Mouse (Mus musculus) ES-E14 (cell line): ENCODE measurements around the gene Adamts17. TPM values are rescaled to one million over a fixed set of nuclear protein-coding genes. Genes with fewer than 3 reads are reported as not detected.

ENCODE experiments used
- DNase-seq: peaks from one replicate; pipeline ENCODE4 v3.0.0-alpha.2; 2013; ENCODE audit warnings: low read depth, low spot score
- H3K27ac ChIP-seq: 2 replicates; pipeline ENCODE4 v1.5.1; 2012; ENCODE audit warnings: low read depth, mild to moderate bottlenecking, low read length, moderate library complexity, mixed read lengths; ENCODE audit not compliant: poor library complexity, insufficient read depth, severe bottlenecking
- H3K36me3 ChIP-seq: 2 replicates; pipeline ENCODE4 v1.6.1; 2012; ENCODE audit warnings: mild to moderate bottlenecking, low read length, moderate library complexity, mixed read lengths; ENCODE audit not compliant: control insufficient read depth, poor library complexity, insufficient read depth, severe bottlenecking
- H3K4me1 ChIP-seq, 2 experiments: fragments of 150-350 bp in 1 of 2; sonication (generic) in 1 of 2; 2 replicates each; pipeline ENCODE4 v1.6.1; 2012; ENCODE audit warnings: low read length in 2 of 2, mild to moderate bottlenecking in 1 of 2, mixed read lengths in 1 of 2; ENCODE audit not compliant: control insufficient read depth in 2 of 2, insufficient read depth in 2 of 2, poor library complexity in 1 of 2
- H3K4me3 ChIP-seq, 2 experiments: fragments of 150-350 bp in 1 of 2; sonication (generic) in 1 of 2; 2 replicates each; pipeline ENCODE4 v1.5.1; 2012; ENCODE audit warnings: low read length in 2 of 2, low read depth in 1 of 2, mild to moderate bottlenecking in 1 of 2, mixed read lengths in 1 of 2; ENCODE audit not compliant: insufficient read depth in 1 of 2, poor library complexity in 1 of 2, severe bottlenecking in 1 of 2
- H3K9ac ChIP-seq: 2 replicates; pipeline ENCODE4 v1.6.1; 2012; ENCODE audit warnings: low read depth, mild to moderate bottlenecking, low read length, mixed read lengths; ENCODE audit not compliant: poor library complexity, insufficient read depth, severe bottlenecking
- H3K9me3 ChIP-seq: fragments of 150-350 bp; sonication (generic); 2 replicates; pipeline ENCODE4 v1.6.1; 2012; ENCODE audit warnings: low read depth, mild to moderate bottlenecking, low read length; ENCODE audit not compliant: control insufficient read depth, insufficient read depth
- HCFC1 ChIP-seq: IDR thresholded peaks from 2 replicates; pipeline ENCODE4 v1.6.1; 2012; ENCODE audit warnings: low read length, inconsistent platforms, borderline replicate concordance; ENCODE audit not compliant: insufficient read depth
- ZC3H11A ChIP-seq: IDR thresholded peaks from 2 replicates; pipeline ENCODE4 v1.6.1; 2012; ENCODE audit warnings: low read depth, mild to moderate bottlenecking, inconsistent platforms, low read length, borderline replicate concordance
- in situ Hi-C, 2 experiments: fragments of 600-800 bp; cut with MboI; formaldehyde crosslinking; loops; one replicate each; pipeline ENCODE4 v1.15.1; 2025; ENCODE audit warnings: low sequenced_read_pairs in 2 of 2, inconsistent platforms in 1 of 2; ENCODE audit not compliant: unreplicated experiment in 2 of 2
- total RNA-seq: library from RNA; depleted of rRNA; stranded (reverse); fragments of 300-350 nt; gene quantifications from 2 replicates; pipeline ENCODE4 v1.2.3, GENCODE M21; 2012; rRNA removed

Adamts17 gene
- total RNA-seq, 1 experiment: 2.0 TPM

GRCm38 (mm10) chr7:67199412-67199811 lies 359.9 kb downstream of the Adamts17 start:
- Histone ChIP-seq H3K4me3 (no peak overlapping the region), H3K9me3 (no peaks in the 10 kb centered on the region), H3K4me1 (no peaks in the 10 kb centered on the region), H3K36me3 (no peaks in the 10 kb centered on the region), H3K9ac (no peak overlapping the region), H3K27ac (no peak overlapping the region)
- in situ Hi-C loops: no loop called here
- TF ChIP-seq HCFC1 (no peak), ZC3H11A (0 out of 2 replicates have a peak, but pooled peaks have one; percentile 49)
- peak; percentile 51 for DNase-seq

Other genes with a start within 250 kb of the Adamts17 start
- gene Asb7, start 150.1 kb upstream of the Adamts17 start, total RNA-seq: 10.9 and 11.5 TPM in 2 replicates
- gene Lins1, start 149.8 kb upstream of the Adamts17 start, total RNA-seq: 8.7 and 11.3 TPM in 2 replicates
- gene Cers3, start 96.2 kb upstream of the Adamts17 start, total RNA-seq: 0.21 and 0.31 TPM in 2 replicates